Mouse (Mus musculus) left cerebral cortex, adult 9 months (tissue): Measurements from ENCODE around the gene B430306N03Rik.
"Not testable (repeated sequence)": the region's sequence is repeated elsewhere in the genome, so short reads cannot be mapped to it uniquely, and the experiment has no call there.

ENCODE experiments used
- DNase-seq, 2 experiments: peaks; one replicate each; pipeline ENCODE4 v3.0.0; 2022; ENCODE audit warnings: low spot score in 2 of 2

The B430306N03Rik gene

GRCm38 (mm10) chr17:48312124-48312523, 3.8 kb upstream of the B430306N03Rik start:
- no peak for DNase-seq

DNA sequence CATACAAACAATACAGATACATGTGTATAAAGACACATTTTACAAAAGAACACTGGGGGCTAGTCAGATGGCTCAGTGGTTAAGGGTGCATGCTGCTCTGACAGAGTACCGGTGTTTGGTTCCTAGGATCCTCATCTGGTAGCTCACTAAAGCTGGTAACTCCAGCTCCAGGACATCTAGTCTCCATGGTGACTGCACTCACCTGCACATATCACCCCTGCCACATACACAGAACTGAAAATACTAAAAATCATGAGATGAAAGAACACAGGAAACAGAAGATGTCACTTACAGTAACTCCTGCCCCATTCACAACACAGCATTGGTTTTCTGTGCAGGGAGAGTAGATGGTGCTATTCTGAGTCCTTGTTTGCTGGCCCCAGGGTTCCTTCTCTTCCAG, 2.7 kb downstream of the B430306N03Rik start:
- DNase-seq: no peak

DNA sequence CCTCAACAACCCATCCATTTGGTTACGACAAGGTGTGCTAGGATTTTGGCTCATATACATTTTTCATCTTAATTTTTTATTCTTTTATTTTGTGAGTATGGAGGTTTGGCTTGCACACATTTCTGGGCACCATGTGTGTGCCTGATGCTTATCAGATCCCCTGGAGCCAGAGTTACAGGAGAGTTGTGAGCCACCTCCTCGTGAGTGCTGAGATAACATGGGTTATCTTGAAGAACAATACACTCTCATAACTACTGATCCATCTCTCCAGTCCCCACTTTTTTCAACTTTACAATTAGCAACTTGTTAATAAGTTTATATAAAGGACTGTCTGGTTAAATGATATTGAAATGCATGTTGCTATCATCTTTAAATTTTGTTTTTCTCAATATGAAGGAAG, 5.3 kb downstream of the B430306N03Rik start:
- no peak for DNase-seq

DNA sequence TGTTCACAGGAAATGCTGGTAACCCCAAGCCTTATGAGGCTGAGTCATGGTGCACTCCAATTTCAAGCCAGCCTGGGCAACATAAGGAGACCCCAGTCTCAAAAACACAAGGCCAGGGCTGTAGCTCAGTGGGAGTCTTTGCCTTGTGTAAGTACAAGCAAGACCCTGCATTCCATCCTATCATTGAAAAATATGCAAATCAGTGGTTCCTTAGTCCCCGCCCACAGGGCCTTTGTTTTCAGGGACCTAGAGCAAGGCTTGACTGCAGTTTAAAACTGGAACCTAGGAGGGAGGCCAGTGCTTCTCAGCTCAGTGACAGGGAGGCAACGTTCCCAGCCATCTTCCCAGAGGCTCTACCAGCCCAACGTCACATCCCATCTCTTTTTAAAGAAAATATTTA, 7.3 kb downstream of the B430306N03Rik start:
- DNase-seq: no peak

DNA sequence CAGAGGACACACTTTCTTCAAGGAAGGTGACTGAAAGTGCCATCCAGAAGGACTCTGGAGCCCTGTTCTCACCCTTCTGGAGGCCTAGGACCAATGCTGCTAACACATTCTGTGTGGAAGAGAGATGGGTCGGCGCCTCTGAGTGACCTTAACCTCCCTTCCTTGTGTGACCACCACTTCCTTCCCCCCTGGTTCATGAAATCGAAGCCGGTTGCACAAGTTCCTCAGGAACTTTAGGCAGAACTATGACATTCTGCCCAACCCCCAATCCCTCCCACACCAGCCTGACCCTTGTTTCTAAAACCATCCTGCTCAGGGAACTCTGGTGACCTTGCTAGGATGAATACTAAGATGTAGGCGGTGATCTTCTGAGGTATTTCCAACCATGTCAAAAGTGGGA, 8.3 kb downstream of the B430306N03Rik start:
- DNase-seq: no peak

GRCm38 (mm10) chr17:48325093-48325492, 9.2 kb downstream of the B430306N03Rik start:
- no peak for DNase-seq

- no peak for DNase-seq
Measured at GRCm38 (mm10) chr17:48325638-48326037, 9.7 kb downstream of the B430306N03Rik start.

- peak; percentile 81 to 86 for DNase-seq
Measured at GRCm38 (mm10) chr17:48326656-48327055, 10.7 kb downstream of the B430306N03Rik start.

GRCm38 (mm10) chr17:48332524-48332923, 16.6 kb downstream of the B430306N03Rik start:
- DNase-seq: no peak

DNA sequence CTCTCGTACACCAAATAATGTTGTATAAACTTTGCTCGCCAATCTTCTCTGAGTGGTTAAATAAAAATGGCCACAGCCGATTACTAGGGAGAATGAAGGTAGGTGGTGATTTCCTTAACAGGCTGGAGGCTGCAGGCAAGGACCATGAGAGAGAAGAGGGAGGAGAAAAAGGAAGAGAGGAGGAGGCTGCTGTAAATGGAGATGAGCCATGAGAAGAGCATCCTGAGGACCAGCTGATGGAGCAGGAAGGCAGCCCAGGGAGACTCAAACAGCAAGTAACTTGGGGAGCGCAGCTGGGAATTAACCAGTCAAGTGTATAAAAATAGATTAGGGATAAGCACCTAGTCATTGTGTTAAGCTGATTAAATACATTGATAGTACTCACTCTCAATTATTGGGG, 18.2 kb downstream of the B430306N03Rik start:
- no peak for DNase-seq

DNA sequence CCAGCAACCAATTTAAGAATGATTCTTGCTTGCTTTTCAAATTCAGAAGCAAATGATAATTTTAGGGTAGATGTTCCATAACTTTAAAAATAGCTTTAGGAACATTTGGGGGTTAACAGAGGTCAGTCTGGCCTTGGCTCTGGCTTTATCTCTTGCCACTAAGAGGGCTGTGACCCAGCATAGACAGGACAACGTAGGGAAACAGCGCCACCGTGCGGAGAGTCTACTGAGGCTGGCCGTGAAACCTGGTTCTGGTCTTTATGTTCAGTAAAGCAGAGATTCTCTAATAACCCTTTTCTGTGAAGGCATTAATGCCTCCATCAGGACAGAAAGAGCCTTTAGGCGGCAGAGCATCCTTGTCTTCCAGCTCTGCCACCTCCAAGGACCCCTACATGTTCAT, 20.9 kb downstream of the B430306N03Rik start:
- DNase-seq: peak in 1 of 2 experiments; percentile 87

DNA sequence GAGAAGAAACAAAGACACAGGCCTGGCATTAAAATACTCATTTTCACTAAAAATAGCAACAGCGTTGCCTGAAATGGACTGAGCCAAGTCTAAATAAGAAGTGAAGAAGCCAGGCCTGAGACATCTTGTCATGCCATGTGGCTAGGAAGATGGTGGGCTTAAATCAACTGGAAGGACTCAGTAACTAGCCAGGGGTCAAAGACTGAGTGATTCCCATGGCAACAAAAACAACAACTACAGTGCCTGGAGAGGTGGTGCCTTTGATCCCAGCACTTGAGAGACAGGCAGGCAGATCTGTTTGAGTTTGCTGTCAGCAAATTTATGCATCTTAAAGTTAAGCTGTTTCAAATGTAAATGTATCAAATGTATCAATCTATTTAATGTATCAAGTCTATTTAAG, 24.3 kb downstream of the B430306N03Rik start:
- no peak for DNase-seq

GRCm38 (mm10) chr17:48341947-48342346, 26.0 kb downstream of the B430306N03Rik start:
- DNase-seq: no peak

- DNase-seq: no peak
Measured at GRCm38 (mm10) chr17:48343065-48343464, 27.1 kb downstream of the B430306N03Rik start.

GRCm38 (mm10) chr17:48345824-48346223, 29.9 kb downstream of the B430306N03Rik start:
- DNase-seq: no peak

DNA sequence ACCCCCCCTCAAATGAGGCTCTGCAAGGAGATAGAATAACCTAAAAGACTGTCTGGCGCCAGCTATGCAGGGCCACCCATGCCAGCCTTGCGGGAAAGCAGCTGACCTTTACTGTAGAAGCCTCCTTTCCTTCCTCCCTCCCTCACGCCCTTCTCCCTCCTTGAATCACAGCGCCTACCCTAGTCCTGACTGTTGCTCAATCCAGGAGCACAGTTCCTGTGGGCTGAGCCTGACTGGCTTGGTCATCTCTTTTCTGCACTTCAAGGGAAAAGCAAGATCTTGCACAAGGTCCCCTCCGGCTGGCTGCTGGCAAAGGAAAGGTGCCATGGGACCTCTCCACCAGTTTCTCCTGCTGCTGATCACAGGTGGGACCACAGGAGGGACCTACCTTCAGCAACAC, 30.3 kb downstream of the B430306N03Rik start, which contains the start of gene Trem2:
TSS of gene Trem2 (plus strand) at position 171 of the 400 bp plus-strand sequence.
- peak in 1 of 2 experiments; percentile 51 for DNase-seq

DNA sequence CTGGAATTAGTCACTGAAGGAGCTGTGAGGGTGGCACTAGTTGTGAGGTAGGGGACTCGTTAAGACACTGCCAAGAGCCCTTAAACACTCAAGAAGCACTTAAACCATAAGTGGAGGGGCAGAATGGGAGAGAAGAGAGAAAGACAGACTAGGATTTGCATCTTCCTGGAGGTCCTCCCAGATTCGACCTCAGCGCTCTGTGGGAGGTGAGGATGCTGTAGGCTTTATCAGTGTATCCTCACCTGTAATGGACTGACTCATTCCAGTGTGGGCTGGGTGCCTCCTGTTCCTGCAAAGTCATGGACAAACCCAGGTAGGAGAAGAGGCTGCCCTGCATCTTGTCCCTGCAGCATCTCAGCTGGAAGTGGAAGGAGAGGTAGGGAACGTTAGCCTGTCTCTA, 30.9 kb downstream of the B430306N03Rik start:
- peak in 1 of 2 experiments; percentile 52 for DNase-seq

GRCm38 (mm10) chr17:48347287-48347686, 31.3 kb downstream of the B430306N03Rik start:
- DNase-seq: no peak

- DNase-seq: no peak
Measured at GRCm38 (mm10) chr17:48350681-48351193, 34.8 kb downstream of the B430306N03Rik start.

GRCm38 (mm10) chr17:48352976-48353375, 37.0 kb downstream of the B430306N03Rik start:
- DNase-seq: not testable (repeated sequence)

- DNase-seq: no peak
Measured at GRCm38 (mm10) chr17:48355822-48356221, 39.9 kb downstream of the B430306N03Rik start.

DNA sequence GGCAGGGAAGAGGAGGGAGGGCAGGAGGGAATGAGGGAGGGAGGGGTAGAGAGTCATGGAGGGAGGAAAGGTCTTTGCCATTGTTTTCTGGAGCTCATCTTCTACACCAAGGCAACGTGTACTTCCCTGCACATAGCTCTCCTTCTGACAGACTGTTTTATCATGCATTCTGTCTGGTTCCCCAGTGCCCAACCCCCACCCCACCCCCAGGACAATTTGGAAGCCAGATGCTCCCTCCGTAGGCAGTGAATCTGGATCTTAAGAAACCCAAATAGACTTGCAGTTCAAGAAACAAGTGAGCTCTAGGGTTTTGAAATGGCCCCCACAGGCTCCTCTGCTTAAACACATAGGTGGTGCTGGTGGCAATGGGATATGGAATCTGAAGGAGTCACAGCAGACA, 42.0 kb downstream of the B430306N03Rik start:
- DNase-seq: no peak

- no peak for DNase-seq
Measured at GRCm38 (mm10) chr17:48359616-48360015, 43.7 kb downstream of the B430306N03Rik start, which contains the start of gene Treml1. Gene Treml1 (plus strand): TSS chr17:48359916.

DNA sequence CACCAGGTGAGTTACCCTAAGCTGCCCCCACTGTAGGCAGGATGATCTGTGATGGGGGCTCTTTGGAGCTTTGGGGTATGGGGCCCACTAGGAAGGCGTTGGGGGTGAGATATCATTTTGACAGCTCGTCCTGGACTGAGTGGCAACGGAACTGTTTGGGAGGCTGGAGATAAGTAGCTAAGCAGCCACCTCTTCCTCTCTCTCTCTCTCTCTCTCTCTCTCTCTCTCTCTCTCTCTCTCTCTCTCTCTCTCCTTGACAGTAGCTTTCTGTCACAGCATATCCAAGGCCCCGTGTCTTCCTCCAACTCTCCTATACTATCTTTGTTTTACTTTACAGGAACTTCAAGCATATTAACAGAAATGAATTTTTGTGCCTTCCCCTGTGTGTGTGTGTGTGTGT, 44.5 kb downstream of the B430306N03Rik start:
- no peak for DNase-seq
